Mouse (Mus musculus): ENCODE results near the gene Pck2. TPM values are rescaled to one million over a fixed set of nuclear protein-coding genes. Genes with fewer than 3 reads are reported as not detected.

The Pck2 gene
- polyA plus RNA-seq (2015; fragmentation: Nextera tagmentation; extraction: Ambion mirVana): 29.5 and 30.6 TPM in 2 replicates

DNA sequence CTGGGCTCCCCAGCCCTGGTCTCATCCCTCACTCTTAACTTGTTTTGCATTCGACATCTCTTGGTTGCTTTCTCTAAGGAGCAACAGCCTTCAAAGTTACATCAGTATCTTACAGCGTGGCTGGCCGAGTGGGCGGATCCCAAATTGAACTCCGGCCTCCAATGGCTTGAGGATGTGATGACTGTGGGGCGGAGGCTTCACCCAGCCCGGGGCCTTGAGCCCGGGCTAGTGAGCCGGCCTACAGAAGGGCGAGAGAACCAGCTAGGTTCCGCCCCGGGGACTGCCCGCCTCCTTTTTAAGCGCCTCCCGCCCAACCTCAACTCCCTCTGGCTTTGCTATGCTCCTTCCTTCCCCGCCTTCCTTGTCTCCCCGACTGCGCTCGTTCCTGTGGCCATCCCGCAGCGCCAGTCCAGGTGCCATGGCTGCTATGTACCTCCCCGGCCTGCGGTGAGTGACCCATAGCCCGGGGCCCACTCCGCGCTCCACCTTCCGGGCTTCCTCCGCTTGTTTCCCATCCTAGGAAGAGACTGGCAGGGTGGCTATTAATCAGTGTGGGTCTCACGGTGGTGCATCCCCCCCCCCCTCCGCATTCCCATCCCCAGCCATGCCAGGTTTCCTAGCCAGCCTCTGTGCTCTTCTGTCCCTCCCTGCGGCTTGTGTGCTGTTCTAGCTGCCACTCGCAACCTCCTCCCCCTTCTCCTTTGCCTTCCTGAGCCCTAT lies at the start of gene Pck2:
Gene Pck2 (plus strand): TSS at position 200 of the 720 bp plus-strand sequence.
- Histone ChIP-seq H3K27ac (ENCODE audit: low read length) (peak within 1 kb of the TSS; percentile 85), H3K9me3 (replicated peaks; ENCODE audit: control insufficient read depth, low read length, poor library complexity, severe bottlenecking) (no peaks in the 10 kb centered on the region), H3K27me3 (ENCODE audit: control insufficient read depth, insufficient read depth, low read depth, low read length) (no peaks in the 10 kb centered on the region), H3K36me3 (ENCODE audit: control insufficient read depth, insufficient read depth, low read length) (peaks cover 3% of the 10 kb centered on the region; the same call in 1 of the 2 replicates), H3K9ac (ENCODE audit: low read depth, low read length) (peak within 1 kb of the TSS; percentile 72), H3K4me1 (ENCODE audit: control insufficient read depth, insufficient read depth, low read length) (peaks cover 11% of the 10 kb centered on the region), H3K4me2 (ENCODE audit: low read length) (peak within 1 kb of the TSS; percentile 70), H3K4me3 (ENCODE audit: low read depth, low read length) (peak within 1 kb of the TSS; percentile 47)
- ATAC-seq: peak; percentile 86
- WGBS: 0% methylated on average over 32 of the region's 32 CpGs

DNA sequence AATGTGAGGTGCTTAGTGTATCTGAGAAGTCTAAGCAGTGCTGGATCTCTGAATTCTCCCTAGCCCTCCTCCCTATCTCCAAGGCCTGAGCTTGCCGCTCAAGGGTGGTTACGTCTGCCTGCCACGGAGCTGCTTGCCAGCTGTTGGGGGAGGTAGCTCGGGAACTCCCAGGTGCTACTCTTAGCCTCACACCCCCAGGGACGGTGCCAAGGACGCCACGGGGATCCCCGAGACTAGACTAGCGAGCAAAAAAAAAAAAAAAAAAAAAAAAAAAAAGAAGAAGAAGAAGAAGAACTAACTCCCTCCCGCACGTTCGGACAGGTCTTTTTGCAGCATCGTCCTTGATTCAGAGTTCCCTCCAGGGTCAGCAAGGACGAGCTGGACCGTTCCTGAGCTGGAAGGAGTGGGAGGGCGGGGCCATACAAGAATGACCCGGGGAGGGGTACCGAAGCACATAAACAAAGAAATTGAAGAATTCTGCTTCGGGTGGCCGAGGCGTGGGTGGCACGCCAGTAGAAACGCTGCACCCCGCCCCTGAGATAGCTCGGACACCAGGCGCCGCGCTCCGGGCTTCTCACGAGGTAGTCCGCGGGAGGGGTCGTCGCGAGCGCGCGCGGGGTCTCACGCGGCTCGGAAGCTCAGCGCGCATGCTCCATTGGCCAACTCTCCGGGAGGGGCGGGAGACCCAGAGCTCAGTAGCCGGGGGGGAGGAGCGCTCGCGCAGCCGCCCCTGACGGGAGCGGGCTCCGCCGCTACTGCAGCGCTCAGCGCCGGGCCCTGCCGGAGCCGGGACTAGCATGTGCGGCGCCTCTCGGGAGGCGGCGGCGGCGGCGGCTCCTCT lies 49.5 kb upstream of the Pck2 start, which contains the start of gene Carmil3:
Gene Carmil3 (plus strand): TSS at position 291 of the 841 bp plus-strand sequence.
- H3K9ac ChIP-seq (ENCODE audit: low read depth, low read length): peak within 1 kb of the TSS; percentile 90
- no peaks in the 10 kb centered on the region for H3K27me3 ChIP-seq (ENCODE audit: control insufficient read depth, insufficient read depth, low read depth, low read length)
- H3K4me2 ChIP-seq (ENCODE audit: low read length): peak within 1 kb of the TSS; percentile 73

DNA sequence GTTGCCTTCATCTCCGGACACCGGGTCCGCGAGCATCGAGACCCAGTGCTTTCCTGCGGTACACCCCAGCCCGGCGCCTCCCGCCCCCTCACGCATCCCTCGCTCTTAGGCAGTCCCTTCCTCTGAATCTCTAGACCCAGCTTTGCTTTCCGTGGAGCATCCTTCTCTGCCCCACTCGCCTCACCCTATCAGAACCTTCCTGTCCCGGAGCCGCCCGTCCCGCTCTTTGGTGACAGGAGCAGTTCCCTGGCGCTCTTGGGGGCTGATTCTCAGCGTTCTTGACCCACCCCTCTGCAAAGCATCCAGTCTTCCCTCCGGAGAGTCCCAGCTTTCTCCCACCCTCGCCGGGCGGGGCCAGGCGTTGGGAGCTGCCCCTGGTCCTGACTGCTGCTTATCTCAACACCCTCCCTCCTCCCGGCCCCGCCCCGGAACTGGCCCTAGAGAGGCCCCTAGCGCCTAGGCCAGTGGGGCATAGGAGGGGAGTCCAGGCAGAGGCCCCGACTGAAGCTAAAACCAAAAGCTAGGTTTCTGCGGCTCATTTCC lies 48.7 kb upstream of the Pck2 start:
- H3K4me1 ChIP-seq (ENCODE audit: control insufficient read depth, insufficient read depth, low read length): peaks cover 16% of the 10 kb centered on the region
- peak overlapping the region; percentile 90 for H3K9ac ChIP-seq (ENCODE audit: low read depth, low read length)
- under 1% methylated on average over 19 of the region's 30 CpGs for WGBS
- H3K36me3 ChIP-seq (ENCODE audit: control insufficient read depth, insufficient read depth, low read length): peaks cover 12% of the 10 kb centered on the region; the same call in 1 of the 2 replicates
- H3K9me3 ChIP-seq (replicated peaks; ENCODE audit: control insufficient read depth, low read length, poor library complexity, severe bottlenecking): no peaks in the 10 kb centered on the region
- H3K27ac ChIP-seq (ENCODE audit: low read length): peak overlapping the region; percentile 95
- no peaks in the 10 kb centered on the region for H3K27me3 ChIP-seq (ENCODE audit: control insufficient read depth, insufficient read depth, low read depth, low read length)
- peak overlapping the region; percentile 73 for H3K4me2 ChIP-seq (ENCODE audit: low read length)
- peak overlapping the region; percentile 77 for H3K4me3 ChIP-seq (ENCODE audit: low read depth, low read length)
- ATAC-seq: peak; percentile 72

More for the DNA sequence above, 49.5 kb upstream of the Pck2 start, which contains the start of gene Carmil3:
- peak; percentile 92 for ATAC-seq
- Histone ChIP-seq H3K9me3 (replicated peaks; ENCODE audit: control insufficient read depth, low read length, poor library complexity, severe bottlenecking) (no peaks in the 10 kb centered on the region), H3K36me3 (ENCODE audit: control insufficient read depth, insufficient read depth, low read length) (peaks cover 8% of the 10 kb centered on the region; the same call in 1 of the 2 replicates), H3K4me3 (ENCODE audit: low read depth, low read length) (peak within 1 kb of the TSS; percentile 77), H3K27ac (ENCODE audit: low read length) (peak within 1 kb of the TSS; percentile 95), H3K4me1 (ENCODE audit: control insufficient read depth, insufficient read depth, low read length) (peaks cover 16% of the 10 kb centered on the region)
- WGBS: under 1% methylated on average over 49 of the region's 68 CpGs

GRCm38 (mm10) chr14:55492103-55492502 lies 48.0 kb upstream of the Pck2 start:
- H3K4me2 ChIP-seq (ENCODE audit: low read length): peak overlapping the region; percentile 73
- peak overlapping the region; percentile 90 for H3K9ac ChIP-seq (ENCODE audit: low read depth, low read length)
- no peak overlapping the region for H3K27ac ChIP-seq (ENCODE audit: low read length)
- peaks cover 16% of the 10 kb centered on the region for H3K4me1 ChIP-seq (ENCODE audit: control insufficient read depth, insufficient read depth, low read length)
- no peak for ATAC-seq
- 51% methylated on average over 3 of the region's 3 CpGs for WGBS
- H3K36me3 ChIP-seq (ENCODE audit: control insufficient read depth, insufficient read depth, low read length): peaks cover 12% of the 10 kb centered on the region; the same call in 1 of the 2 replicates
- H3K4me3 ChIP-seq (ENCODE audit: low read depth, low read length): peak overlapping the region; percentile 77
- no peaks in the 10 kb centered on the region for H3K27me3 ChIP-seq (ENCODE audit: control insufficient read depth, insufficient read depth, low read depth, low read length)
- no peaks in the 10 kb centered on the region for H3K9me3 ChIP-seq (replicated peaks; ENCODE audit: control insufficient read depth, low read length, poor library complexity, severe bottlenecking)

DNA sequence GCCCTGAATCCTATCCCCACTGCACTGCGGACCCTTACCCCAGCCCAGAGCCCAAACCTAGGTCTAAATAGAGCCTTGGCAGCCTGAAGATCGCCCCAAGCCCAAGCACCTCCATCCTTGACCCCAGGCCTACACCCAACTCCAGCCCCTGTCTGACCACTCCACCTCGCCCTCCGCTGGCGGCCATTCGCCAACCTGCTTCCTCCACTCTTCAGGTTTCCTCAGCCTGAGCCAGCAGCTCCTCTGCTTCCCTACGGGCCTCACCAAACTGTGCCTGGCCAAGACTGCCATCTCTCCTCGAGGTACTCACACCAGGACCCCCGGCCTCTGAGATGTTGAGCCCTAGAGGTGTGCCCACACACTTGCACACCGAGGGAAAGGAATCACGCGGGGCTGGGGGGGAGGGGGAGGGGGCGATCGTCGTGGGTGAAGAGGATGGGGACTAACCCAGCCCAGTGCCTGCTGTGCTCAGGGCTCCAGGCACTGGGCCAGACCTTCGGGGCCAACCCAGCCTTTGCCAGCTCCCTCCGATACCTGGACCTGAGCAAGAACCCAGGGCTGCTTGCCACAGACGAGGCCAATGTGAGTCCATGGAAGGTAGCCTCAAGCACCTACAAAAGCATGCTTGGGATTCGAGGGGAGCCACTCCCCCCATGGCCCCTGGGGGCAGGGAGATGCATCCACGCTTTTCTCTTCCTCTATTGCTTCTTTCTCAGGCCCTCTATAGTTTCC lies 44.4 kb upstream of the Pck2 start:
- peaks cover 31% of the 10 kb centered on the region for H3K36me3 ChIP-seq (ENCODE audit: control insufficient read depth, insufficient read depth, low read length)
- ATAC-seq: no peak
- no peaks in the 10 kb centered on the region for H3K27me3 ChIP-seq (ENCODE audit: control insufficient read depth, insufficient read depth, low read depth, low read length)
- peaks cover 8% of the 10 kb centered on the region for H3K4me1 ChIP-seq (ENCODE audit: control insufficient read depth, insufficient read depth, low read length)
- H3K9ac ChIP-seq (ENCODE audit: low read depth, low read length): peak overlapping the region; percentile 17; the same call in 1 of the 2 replicates
- H3K4me2 ChIP-seq (ENCODE audit: low read length): no peak overlapping the region
- 73% methylated on average over 19 of the region's 20 CpGs for WGBS
- no peak overlapping the region for H3K4me3 ChIP-seq (ENCODE audit: low read depth, low read length)
- no peak overlapping the region for H3K27ac ChIP-seq (ENCODE audit: low read length)
- H3K9me3 ChIP-seq (replicated peaks; ENCODE audit: control insufficient read depth, low read length, poor library complexity, severe bottlenecking): no peaks in the 10 kb centered on the region

- ATAC-seq: no peak
- H3K4me1 ChIP-seq (ENCODE audit: control insufficient read depth, insufficient read depth, low read length): peaks cover 5% of the 10 kb centered on the region
- peaks cover 31% of the 10 kb centered on the region for H3K36me3 ChIP-seq (ENCODE audit: control insufficient read depth, insufficient read depth, low read length)
- no peak overlapping the region for H3K4me3 ChIP-seq (ENCODE audit: low read depth, low read length)
- WGBS: 75% methylated on average over 16 of the region's 16 CpGs
- H3K9me3 ChIP-seq (replicated peaks; ENCODE audit: control insufficient read depth, low read length, poor library complexity, severe bottlenecking): no peaks in the 10 kb centered on the region
- H3K4me2 ChIP-seq (ENCODE audit: low read length): no peak overlapping the region
- H3K9ac ChIP-seq (ENCODE audit: low read depth, low read length): no peak overlapping the region
- no peak overlapping the region for H3K27ac ChIP-seq (ENCODE audit: low read length)
- H3K27me3 ChIP-seq (ENCODE audit: control insufficient read depth, insufficient read depth, low read depth, low read length): no peaks in the 10 kb centered on the region
These were observed 43.2 kb upstream of the Pck2 start for GRCm38 (mm10) chr14:55496761-55497448.

DNA sequence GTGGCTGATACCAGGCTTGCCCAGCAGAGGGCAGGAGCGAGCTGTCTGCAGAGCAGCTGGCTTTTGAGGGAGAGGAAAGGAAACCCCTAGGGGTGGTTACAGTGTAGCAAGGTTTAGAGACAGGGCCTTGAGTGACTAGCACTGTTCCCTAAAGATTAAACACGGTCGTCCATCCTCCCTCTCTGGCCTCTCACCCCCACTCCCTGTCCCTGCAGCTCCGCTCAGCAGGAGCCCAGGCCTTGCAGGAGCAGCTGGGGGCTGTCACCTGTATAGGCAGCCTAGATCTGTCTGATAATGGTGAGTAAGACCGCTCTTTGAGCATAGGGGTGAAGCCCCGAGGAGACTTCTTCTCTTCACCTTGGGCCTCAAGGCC lies 42.6 kb upstream of the Pck2 start:
- H3K4me1 ChIP-seq (ENCODE audit: control insufficient read depth, insufficient read depth, low read length): no peaks in the 10 kb centered on the region; the same call in 1 of the 2 replicates
- ATAC-seq: peak; percentile 33
- H3K36me3 ChIP-seq (ENCODE audit: control insufficient read depth, insufficient read depth, low read length): peaks cover 31% of the 10 kb centered on the region
- WGBS: 30% methylated on average over 6 of the region's 6 CpGs
- H3K27me3 ChIP-seq (ENCODE audit: control insufficient read depth, insufficient read depth, low read depth, low read length): no peaks in the 10 kb centered on the region
- no peak overlapping the region for H3K27ac ChIP-seq (ENCODE audit: low read length)
- no peak overlapping the region for H3K4me3 ChIP-seq (ENCODE audit: low read depth, low read length)
- no peaks in the 10 kb centered on the region for H3K9me3 ChIP-seq (replicated peaks; ENCODE audit: control insufficient read depth, low read length, poor library complexity, severe bottlenecking)
- H3K4me2 ChIP-seq (ENCODE audit: low read length): no peak overlapping the region
- no peak overlapping the region for H3K9ac ChIP-seq (ENCODE audit: low read depth, low read length)

DNA sequence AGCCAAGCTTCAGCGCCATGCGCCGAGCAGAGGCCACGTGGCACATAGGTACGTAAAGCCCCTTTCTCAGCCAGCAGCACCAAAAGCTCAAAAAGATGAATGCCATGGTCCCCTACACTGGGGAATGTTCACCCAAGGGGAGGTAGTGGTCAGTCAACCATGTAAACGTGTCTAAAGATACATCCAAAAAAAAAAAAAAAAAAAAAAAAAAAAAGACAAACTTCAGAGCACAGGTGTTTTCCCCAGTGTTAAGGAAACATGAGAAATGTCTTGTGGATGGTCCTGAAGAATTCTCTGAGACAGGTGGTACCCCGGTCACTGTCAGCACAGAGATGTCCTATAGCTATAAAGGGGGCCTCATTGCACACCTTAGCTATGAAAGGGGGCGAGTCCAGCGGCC lies 34.5 kb upstream of the Pck2 start:
- Histone ChIP-seq H3K9me3 (replicated peaks; ENCODE audit: control insufficient read depth, low read length, poor library complexity, severe bottlenecking) (no peaks in the 10 kb centered on the region), H3K36me3 (ENCODE audit: control insufficient read depth, insufficient read depth, low read length) (peaks cover 10% of the 10 kb centered on the region), H3K4me3 (ENCODE audit: low read depth, low read length) (no peak overlapping the region), H3K27ac (ENCODE audit: low read length) (no peak overlapping the region), H3K4me2 (ENCODE audit: low read length) (no peak overlapping the region), H3K27me3 (ENCODE audit: control insufficient read depth, insufficient read depth, low read depth, low read length) (no peaks in the 10 kb centered on the region), H3K4me1 (ENCODE audit: control insufficient read depth, insufficient read depth, low read length) (no peaks in the 10 kb centered on the region), H3K9ac (ENCODE audit: low read depth, low read length) (no peak overlapping the region)
- WGBS: 89% methylated on average over 9 of the region's 9 CpGs
- no peak for ATAC-seq
